Mouse (Mus musculus): ENCODE measurements at regions not wholly inside any gene's neighbourhood (a gene's known extent, or its start where the extent isn't known, plus 50 kb on each side); places are given as distances from the start of the nearest gene placed in this dataset.

GRCm38 (mm10) chr3:29806046-29806445, 724.2 kb downstream of the Egfem1 start:
- H3K4me3 ChIP-seq = no peak overlapping the region
- H3K79me2 ChIP-seq (ENCODE audit: control insufficient read depth, insufficient read depth) = no peaks in the 10 kb centered on the region
- TF ChIP-seq SRF (IDR thresholded peaks at IDR 0.05; ENCODE audit: control insufficient read depth, insufficient read length, low read depth) = no peak
- no peak for TF ChIP-seq TCF3 (IDR thresholded peaks at IDR 0.05; ENCODE audit: insufficient read length, low read depth)
- H3K36me3 ChIP-seq (ENCODE audit: control insufficient read depth, insufficient read depth) = no peaks in the 10 kb centered on the region
- H3K27me3 ChIP-seq (ENCODE audit: control insufficient read depth, insufficient read depth, insufficient read length) = no peaks in the 10 kb centered on the region
- H3ac ChIP-seq (ENCODE audit: control insufficient read depth, insufficient read length) = no peak overlapping the region
- H3K4me2 ChIP-seq (ENCODE audit: low read depth) = no peak overlapping the region

DNA sequence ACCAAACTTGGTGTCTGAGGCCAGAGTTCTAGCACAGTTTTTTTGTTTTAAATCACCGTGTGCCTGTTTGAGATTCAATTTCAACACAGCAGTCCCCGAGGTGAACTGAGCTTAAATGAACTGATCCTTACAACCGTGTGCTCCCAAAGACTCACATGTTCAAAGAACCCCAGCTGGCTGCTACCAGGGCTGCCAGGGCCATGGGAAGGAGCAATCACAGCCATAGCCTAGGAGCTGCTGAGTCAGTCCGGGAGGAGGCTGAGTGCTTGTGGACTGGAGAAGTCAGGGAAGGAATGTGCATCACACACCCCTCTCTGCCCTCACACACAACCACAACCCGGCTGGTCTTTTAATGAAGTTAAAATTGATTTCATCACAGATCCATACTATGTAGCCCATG, 721.6 kb downstream of the Egfem1 start:
- Histone ChIP-seq H3K4me2 (ENCODE audit: low read depth) (no peak overlapping the region), H3K79me2 (ENCODE audit: control insufficient read depth, insufficient read depth) (no peaks in the 10 kb centered on the region), H3K27me3 (ENCODE audit: control insufficient read depth, insufficient read depth, insufficient read length) (no peaks in the 10 kb centered on the region), H3ac (ENCODE audit: control insufficient read depth, insufficient read length) (no peak overlapping the region), H3K36me3 (ENCODE audit: control insufficient read depth, insufficient read depth) (no peaks in the 10 kb centered on the region), H3K4me3 (no peak overlapping the region)
- no peak for TF ChIP-seq REST (IDR thresholded peaks at IDR 0.05; ENCODE audit: insufficient read depth, insufficient read length)
- no peak for TF ChIP-seq MYOG (IDR thresholded peaks at IDR 0.05; ENCODE audit: control insufficient read depth in 1 of 3, insufficient read depth in 1 of 3, insufficient read length in 2 of 3, low read depth in 2 of 3)
- TF ChIP-seq USF1 (IDR thresholded peaks at IDR 0.05; ENCODE audit: low read depth) = no peak
- TF ChIP-seq E2F4 (IDR thresholded peaks at IDR 0.05; ENCODE audit: insufficient read depth) = no peak
- no peak for TF ChIP-seq SRF (IDR thresholded peaks at IDR 0.05; ENCODE audit: control insufficient read depth, insufficient read length, low read depth)
- TF ChIP-seq TCF12 (IDR thresholded peaks at IDR 0.05; ENCODE audit: insufficient read depth, poor library complexity, severe bottlenecking) = no peak
- TF ChIP-seq POLR2A (IDR thresholded peaks at IDR 0.05; ENCODE audit: insufficient read length, low read depth) = no peak
- no peak for TF ChIP-seq MYOD1 (IDR thresholded peaks at IDR 0.05; ENCODE audit: control insufficient read depth in 1 of 3, insufficient read length in 2 of 3, low read depth in 2 of 3)
- TF ChIP-seq MAX (IDR thresholded peaks at IDR 0.05; ENCODE audit: low read depth) = no peak
- TF ChIP-seq POLR2AphosphoS2 (IDR thresholded peaks at IDR 0.05; ENCODE audit: insufficient read length, low read depth) = no peak
- no peak for TF ChIP-seq TCF3 (IDR thresholded peaks at IDR 0.05; ENCODE audit: insufficient read length, low read depth)
- TF ChIP-seq CEBPB (IDR thresholded peaks at IDR 0.05; ENCODE audit: insufficient read depth, poor library complexity, severe bottlenecking) = no peak

DNA sequence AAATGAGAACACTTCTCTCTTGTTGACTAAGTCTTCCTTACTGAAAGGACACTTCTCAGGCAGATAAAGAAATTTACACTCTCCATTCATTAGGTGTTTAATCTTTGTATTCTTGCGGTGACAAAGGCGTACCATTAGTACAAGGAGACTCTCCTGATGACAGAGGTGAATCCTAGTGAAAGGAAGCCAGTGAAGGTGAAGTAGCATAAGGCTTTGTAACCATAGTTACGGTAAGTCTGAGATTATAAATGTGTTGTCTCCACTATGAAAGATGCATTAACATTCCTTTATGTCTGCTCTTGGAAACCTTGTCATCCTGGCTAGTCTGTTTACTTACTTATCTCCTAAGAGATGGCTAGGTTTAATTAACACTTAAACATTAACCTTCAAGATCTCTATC, 719.3 kb downstream of the Egfem1 start:
- no peak overlapping the region for H3K4me2 ChIP-seq (ENCODE audit: low read depth)
- H3K4me3 ChIP-seq = no peak overlapping the region
- TF ChIP-seq TCF12 (IDR thresholded peaks at IDR 0.05; ENCODE audit: insufficient read depth, poor library complexity, severe bottlenecking) = no peak
- no peak for TF ChIP-seq TCF3 (IDR thresholded peaks at IDR 0.05; ENCODE audit: insufficient read length, low read depth)
- TF ChIP-seq CEBPB (IDR thresholded peaks at IDR 0.05; ENCODE audit: insufficient read depth, poor library complexity, severe bottlenecking) = no peak
- H3ac ChIP-seq (ENCODE audit: control insufficient read depth, insufficient read length) = no peak overlapping the region
- H3K27me3 ChIP-seq (ENCODE audit: control insufficient read depth, insufficient read depth, insufficient read length) = no peaks in the 10 kb centered on the region
- no peaks in the 10 kb centered on the region for H3K79me2 ChIP-seq (ENCODE audit: control insufficient read depth, insufficient read depth)
- no peaks in the 10 kb centered on the region for H3K36me3 ChIP-seq (ENCODE audit: control insufficient read depth, insufficient read depth)

- no peak overlapping the region for H3ac ChIP-seq (ENCODE audit: control insufficient read depth, insufficient read length)
- no peak overlapping the region for H3K4me3 ChIP-seq
- H3K36me3 ChIP-seq (ENCODE audit: control insufficient read depth, insufficient read depth) = no peaks in the 10 kb centered on the region
- H3K4me2 ChIP-seq (ENCODE audit: low read depth) = no peak overlapping the region
- H3K79me2 ChIP-seq (ENCODE audit: control insufficient read depth, insufficient read depth) = no peaks in the 10 kb centered on the region
- no peaks in the 10 kb centered on the region for H3K27me3 ChIP-seq (ENCODE audit: control insufficient read depth, insufficient read depth, insufficient read length)
- TF ChIP-seq TCF3 (IDR thresholded peaks at IDR 0.05; ENCODE audit: insufficient read length, low read depth) = no peak
- TF ChIP-seq POLR2A (IDR thresholded peaks at IDR 0.05; ENCODE audit: insufficient read length, low read depth) = no peak
- TF ChIP-seq MYOD1 (IDR thresholded peaks at IDR 0.05; ENCODE audit: control insufficient read depth in 1 of 3, insufficient read length in 2 of 3, low read depth in 2 of 3) = no peak
- no peak for TF ChIP-seq REST (IDR thresholded peaks at IDR 0.05; ENCODE audit: insufficient read depth, insufficient read length)
- no peak for TF ChIP-seq MYOG (IDR thresholded peaks at IDR 0.05; ENCODE audit: control insufficient read depth in 1 of 3, insufficient read depth in 1 of 3, insufficient read length in 2 of 3, low read depth in 2 of 3)
- TF ChIP-seq USF1 (IDR thresholded peaks at IDR 0.05; ENCODE audit: low read depth) = no peak
- TF ChIP-seq SRF (IDR thresholded peaks at IDR 0.05; ENCODE audit: control insufficient read depth, insufficient read length, low read depth) = no peak
- TF ChIP-seq CEBPB (IDR thresholded peaks at IDR 0.05; ENCODE audit: insufficient read depth, poor library complexity, severe bottlenecking) = no peak
- no peak for TF ChIP-seq MAX (IDR thresholded peaks at IDR 0.05; ENCODE audit: low read depth)
- TF ChIP-seq TCF12 (IDR thresholded peaks at IDR 0.05; ENCODE audit: insufficient read depth, poor library complexity, severe bottlenecking) = no peak
Observed at GRCm38 (mm10) chr3:29774365-29774764, 692.5 kb downstream of the Egfem1 start.

DNA sequence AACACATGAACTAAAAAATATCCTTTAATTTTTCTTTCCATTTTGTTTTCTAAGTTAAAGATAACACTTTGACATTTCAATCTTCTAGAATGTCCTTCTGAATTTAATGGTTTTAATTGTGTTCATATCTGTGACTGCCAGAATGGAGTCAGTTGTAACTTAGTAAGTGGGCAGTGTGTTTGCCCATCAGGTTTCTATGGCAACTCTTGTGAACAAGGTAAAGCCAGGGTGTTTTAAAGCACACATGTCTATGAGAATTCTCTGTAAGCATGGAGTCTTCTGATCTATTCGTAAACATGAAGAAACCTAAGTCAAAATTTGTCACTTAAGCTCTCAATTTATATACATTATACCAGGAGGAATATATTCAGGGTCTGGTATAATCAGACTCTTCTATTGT, 689.4 kb downstream of the Egfem1 start:
- no peak overlapping the region for H3ac ChIP-seq (ENCODE audit: control insufficient read depth, insufficient read length)
- H3K79me2 ChIP-seq (ENCODE audit: control insufficient read depth, insufficient read depth) = no peaks in the 10 kb centered on the region
- H3K36me3 ChIP-seq (ENCODE audit: control insufficient read depth, insufficient read depth) = no peaks in the 10 kb centered on the region
- H3K27me3 ChIP-seq (ENCODE audit: control insufficient read depth, insufficient read depth, insufficient read length) = no peaks in the 10 kb centered on the region
- H3K4me3 ChIP-seq = no peak overlapping the region
- TF ChIP-seq MAX (IDR thresholded peaks at IDR 0.05; ENCODE audit: low read depth) (no peak), POLR2AphosphoS2 (IDR thresholded peaks at IDR 0.05; ENCODE audit: insufficient read length, low read depth) (no peak), SRF (IDR thresholded peaks at IDR 0.05; ENCODE audit: control insufficient read depth, insufficient read length, low read depth) (no peak), CEBPB (IDR thresholded peaks at IDR 0.05; ENCODE audit: insufficient read depth, poor library complexity, severe bottlenecking) (no peak), MYOG (IDR thresholded peaks at IDR 0.05; ENCODE audit: control insufficient read depth in 1 of 3, insufficient read depth in 1 of 3, insufficient read length in 2 of 3, low read depth in 2 of 3) (no peak), POLR2A (IDR thresholded peaks at IDR 0.05; ENCODE audit: insufficient read length, low read depth) (no peak), REST (IDR thresholded peaks at IDR 0.05; ENCODE audit: insufficient read depth, insufficient read length) (no peak), TCF3 (IDR thresholded peaks at IDR 0.05; ENCODE audit: insufficient read length, low read depth) (no peak), USF1 (IDR thresholded peaks at IDR 0.05; ENCODE audit: low read depth) (no peak), TCF12 (IDR thresholded peaks at IDR 0.05; ENCODE audit: insufficient read depth, poor library complexity, severe bottlenecking) (no peak), E2F4 (IDR thresholded peaks at IDR 0.05; ENCODE audit: insufficient read depth) (no peak)
- H3K4me2 ChIP-seq (ENCODE audit: low read depth) = no peak overlapping the region
